Mouse (Mus musculus) hindbrain, embryonic 14.5 days (tissue): Measurements from ENCODE around the gene Rps19bp1. TPM values are rescaled to one million over a fixed set of nuclear protein-coding genes. Genes with fewer than 3 reads are reported as not detected.

Experiments used
- ATAC-seq: fragments of 200-750 bp; cut with Nextera tagmentation; 2 replicates; pipeline ENCODE4 v1.8.0; 2017; ENCODE audit warnings: moderate number of reproducible peaks, mild to moderate bottlenecking, moderate TSS enrichment, moderate library complexity; ENCODE audit not compliant: low FRiP score
- DNase-seq: peaks from one replicate; pipeline ENCODE4 v3.0.0-alpha.2; 2015; ENCODE audit warnings: low spot score
- H3K27ac ChIP-seq: fragments of 300-500 bp; sonication (generic); 2 replicates; pipeline ENCODE4 v1.5.1; 2014; ENCODE audit warnings: mild to moderate bottlenecking, moderate library complexity
- H3K27me3 ChIP-seq: fragments of 300-500 bp; sonication (generic); 2 replicates; pipeline ENCODE4 v1.6.1; 2014; ENCODE audit warnings: mild to moderate bottlenecking, low read length, mixed read lengths; ENCODE audit not compliant: control insufficient read depth, insufficient read depth
- H3K36me3 ChIP-seq: fragments of 300-500 bp; sonication (generic); replicated peaks from 2 replicates; pipeline ENCODE4 v1.6.1; 2014; ENCODE audit not compliant: control insufficient read depth, insufficient read depth
- H3K4me1 ChIP-seq: fragments of 300-500 bp; sonication (generic); replicated peaks from 2 replicates; pipeline ENCODE4 v1.6.1; 2014; ENCODE audit warnings: antibody characterized with exemption, low read length, mixed read lengths; ENCODE audit not compliant: control insufficient read depth, insufficient read depth
- H3K4me2 ChIP-seq: fragments of 300-500 bp; sonication (generic); replicated peaks from 2 replicates; pipeline ENCODE4 v1.6.1; 2014; ENCODE audit warnings: mild to moderate bottlenecking, moderate library complexity
- H3K4me3 ChIP-seq: fragments of 300-500 bp; sonication (generic); replicated peaks from 2 replicates; pipeline ENCODE4 v1.5.1; 2014; ENCODE audit warnings: mild to moderate bottlenecking, low read length
- H3K9ac ChIP-seq: fragments of 300-500 bp; sonication (generic); 2 replicates; pipeline ENCODE4 v1.6.1; 2014
- H3K9me3 ChIP-seq: fragments of 300-500 bp; sonication (generic); 2 replicates; pipeline ENCODE4 v1.6.1; 2016; ENCODE audit warnings: low read length; ENCODE audit not compliant: control insufficient read depth
- WGBS: fragments of 180-500 bp; shearing (Covaris S2); extraction: QIAGEN DNeasy Blood & Tissue Kit; methylation state at CpG from one replicate; pipeline ENCODE4 v1.1.7; 2014; 5-methylcytosine and 5-hydroxymethylcytosine counted together
- polyA plus RNA-seq: library from polyadenylated mRNA; unstranded; fragments of >200 nt; fragmentation: Nextera tagmentation; extraction: Ambion mirVana; gene quantifications from 2 replicates; pipeline ENCODE4 v1.2.1, GENCODE M21; 2014

Rps19bp1 gene
- polyA plus RNA-seq, 1 experiment from 2014 or later = 83.7 TPM

DNA sequence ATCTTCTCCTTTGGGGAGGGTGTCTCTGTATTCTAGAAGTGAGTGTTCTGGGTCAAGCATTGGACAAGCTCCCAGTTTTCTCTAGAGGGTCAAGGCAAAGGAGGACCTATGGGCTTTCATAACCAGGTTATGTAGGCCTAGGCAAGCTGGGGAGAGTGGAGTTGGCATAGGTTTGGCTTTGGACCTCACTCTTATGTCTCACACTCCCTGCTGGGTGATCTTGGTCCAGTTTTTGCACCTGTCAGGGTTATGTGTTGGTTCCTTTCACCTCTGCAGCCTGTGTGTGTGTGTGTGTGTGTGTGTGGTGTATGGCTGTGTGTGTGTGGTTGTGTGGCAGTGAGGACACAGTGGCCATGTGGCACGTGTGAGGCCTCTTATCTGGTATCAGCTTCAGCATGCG is 14.9 kb upstream of the Rps19bp1 start:
- Histone ChIP-seq H3K27ac (no peak overlapping the region), H3K9me3 (no peaks in the 10 kb centered on the region), H3K9ac (no peak overlapping the region), H3K27me3 (peaks cover 6% of the 10 kb centered on the region; the same call in 1 of the 2 replicates), H3K4me1 (no peaks in the 10 kb centered on the region), H3K36me3 (no peaks in the 10 kb centered on the region), H3K4me2 (no peak overlapping the region), H3K4me3 (no peak overlapping the region)
- DNase-seq (no peak), ATAC-seq (no peak)
- 80% methylated on average over 2 of the region's 2 CpGs for WGBS

DNA sequence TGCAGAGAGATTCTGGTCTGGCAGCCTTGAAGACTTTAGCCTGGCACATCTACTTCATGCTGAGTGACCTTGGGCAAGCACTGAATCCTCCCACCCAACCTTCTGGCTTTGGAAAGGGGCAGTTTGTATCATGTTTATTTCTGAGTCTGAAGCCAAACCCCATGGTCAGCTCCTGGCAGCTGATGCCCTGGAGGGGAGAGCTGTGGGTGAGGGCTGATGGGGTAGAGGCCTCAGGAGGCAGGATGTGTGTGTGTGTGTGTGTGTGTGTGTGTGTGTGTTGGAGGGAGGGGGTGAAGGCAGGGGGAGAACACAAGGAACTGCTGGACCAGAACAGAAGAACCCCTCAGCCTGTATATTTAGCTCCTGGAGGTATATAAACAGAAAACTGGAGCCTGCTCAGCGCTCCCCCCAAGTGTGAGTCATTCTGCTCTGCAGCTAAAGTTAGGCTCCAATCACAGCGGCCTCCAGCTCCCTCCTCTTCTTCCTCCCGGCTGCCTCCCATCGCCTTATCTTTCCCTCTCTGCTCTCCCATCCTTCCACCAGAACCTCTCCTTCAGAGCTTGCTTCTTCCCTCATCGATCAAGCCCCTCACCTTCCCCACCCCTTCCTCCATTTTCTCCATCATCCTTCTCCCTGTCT is 14.1 kb upstream of the Rps19bp1 start:
- H3K36me3 ChIP-seq = no peaks in the 10 kb centered on the region
- H3K9me3 ChIP-seq = no peaks in the 10 kb centered on the region
- ATAC-seq = no peak
- no peak overlapping the region for H3K4me3 ChIP-seq
- no peak overlapping the region for H3K9ac ChIP-seq
- WGBS = 72% methylated on average over 5 of the region's 5 CpGs
- no peaks in the 10 kb centered on the region for H3K4me1 ChIP-seq
- peaks cover 4% of the 10 kb centered on the region; the same call in 1 of the 2 replicates for H3K27me3 ChIP-seq
- no peak overlapping the region for H3K4me2 ChIP-seq
- no peak for DNase-seq
- H3K27ac ChIP-seq = no peak overlapping the region

DNA sequence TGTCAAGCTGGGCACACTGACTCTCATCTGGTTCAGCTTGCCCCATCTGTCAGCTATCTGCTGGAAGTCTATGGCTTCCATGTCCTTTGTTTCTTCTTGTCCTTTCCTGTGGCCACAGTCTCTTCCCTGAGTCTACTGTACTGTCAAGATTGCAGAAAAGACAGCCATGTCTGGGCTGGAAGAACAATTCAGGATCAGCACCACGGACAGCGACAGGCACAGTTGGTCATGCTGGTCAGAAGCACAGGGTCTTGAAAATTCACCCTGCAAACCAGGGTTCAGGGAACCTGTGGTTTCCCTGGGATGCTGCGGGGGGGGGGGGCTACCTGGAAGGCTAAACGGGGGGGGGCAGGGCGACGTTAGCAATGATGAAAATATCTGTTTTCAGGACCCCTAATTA is 13.5 kb upstream of the Rps19bp1 start:
- Histone ChIP-seq H3K4me2 (no peak overlapping the region), H3K27ac (no peak overlapping the region), H3K4me3 (no peak overlapping the region), H3K9me3 (no peaks in the 10 kb centered on the region), H3K4me1 (0 out of 2 replicates have a peak, but pooled peaks cover under 1% of the 10 kb centered on the region), H3K9ac (no peak overlapping the region), H3K36me3 (no peaks in the 10 kb centered on the region), H3K27me3 (no peaks in the 10 kb centered on the region)
- ATAC-seq (no peak), DNase-seq (peak; percentile 70)
- WGBS = 5% methylated on average over 6 of the region's 6 CpGs

DNA sequence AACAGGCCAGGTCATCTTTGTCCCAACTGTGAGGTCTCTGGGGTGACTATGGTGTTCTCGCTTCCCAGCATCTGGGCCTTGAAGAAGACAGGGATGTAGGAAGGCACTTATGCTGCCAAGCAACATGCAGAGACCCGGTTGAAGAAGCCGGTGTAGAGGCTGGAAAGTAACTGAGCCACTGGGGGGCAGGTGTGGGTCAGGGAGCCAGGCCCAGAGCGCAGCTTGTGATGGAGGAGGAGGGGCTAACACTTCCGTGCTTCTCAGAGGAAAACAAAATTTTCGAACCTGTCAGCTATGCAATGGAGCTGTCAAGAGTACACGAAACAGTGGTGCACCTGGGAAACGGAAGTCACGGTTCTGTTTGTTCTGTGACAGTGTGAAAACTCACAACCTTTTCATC is 13.0 kb upstream of the Rps19bp1 start:
- 37% methylated on average over 9 of the region's 9 CpGs for WGBS
- ATAC-seq = no peak

DNA sequence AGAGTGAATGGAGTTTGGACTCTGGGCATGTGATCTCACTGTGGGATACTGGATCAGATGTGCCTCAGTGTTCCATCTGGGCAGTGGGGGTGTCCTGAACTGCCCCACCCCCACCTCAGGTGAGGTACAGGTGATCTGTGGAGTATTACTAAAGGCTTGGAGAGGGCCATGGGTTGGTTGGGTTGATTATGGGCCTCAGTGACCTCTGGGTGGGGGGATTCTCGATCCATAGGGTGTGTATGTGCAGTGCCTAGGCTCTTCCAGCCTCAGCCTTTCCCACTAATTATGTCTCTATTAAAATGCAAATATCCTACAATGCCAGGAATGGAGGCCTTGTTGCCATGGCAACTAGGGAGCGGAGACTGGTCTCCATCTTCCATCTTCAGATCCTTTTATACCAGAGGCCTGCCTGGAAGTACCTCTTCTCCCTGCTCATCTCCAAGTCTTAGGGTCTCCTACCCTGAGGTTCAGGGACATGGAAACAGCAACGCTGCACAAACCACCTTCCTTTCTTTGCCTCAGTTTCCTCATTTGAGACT is 7.8 kb upstream of the Rps19bp1 start:
- Histone ChIP-seq H3K9me3 (no peaks in the 10 kb centered on the region), H3K27me3 (no peaks in the 10 kb centered on the region), H3K36me3 (no peaks in the 10 kb centered on the region), H3K4me1 (0 out of 2 replicates have a peak, but pooled peaks cover 6% of the 10 kb centered on the region), H3K4me2 (no peak overlapping the region), H3K4me3 (no peak overlapping the region), H3K27ac (no peak overlapping the region), H3K9ac (no peak overlapping the region)
- 54% methylated on average over 3 of the region's 3 CpGs for WGBS
- no peak; the same call in 1 of the 2 replicates for ATAC-seq
- peak; percentile 39 for DNase-seq

More for the DNA sequence above, 13.0 kb upstream of the Rps19bp1 start:
- Histone ChIP-seq H3K4me3 (no peak overlapping the region), H3K36me3 (no peaks in the 10 kb centered on the region), H3K27ac (no peak overlapping the region), H3K9me3 (no peaks in the 10 kb centered on the region), H3K4me1 (0 out of 2 replicates have a peak, but pooled peaks cover 5% of the 10 kb centered on the region), H3K9ac (no peak overlapping the region), H3K4me2 (no peak overlapping the region), H3K27me3 (no peaks in the 10 kb centered on the region)
- DNase-seq = peak; percentile 33

DNA sequence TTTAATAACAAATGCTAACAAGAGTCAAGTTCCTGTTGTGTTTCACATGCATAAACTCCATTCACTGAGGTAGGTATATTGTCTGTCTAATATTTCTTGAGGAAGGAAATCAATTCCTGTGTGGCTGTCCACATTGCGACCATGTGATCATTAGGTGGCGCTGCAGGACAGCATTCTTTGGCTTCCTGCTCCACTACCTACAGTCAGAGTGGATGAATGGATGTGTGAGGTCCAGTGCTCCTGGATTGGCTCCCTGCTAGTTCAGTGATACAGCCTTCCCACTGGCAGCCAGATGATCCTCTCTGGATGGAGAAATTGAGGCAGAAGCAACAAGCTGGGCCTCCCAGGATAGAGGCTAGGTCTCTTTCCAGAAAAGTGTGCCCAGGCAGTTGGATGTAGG is 2.2 kb upstream of the Rps19bp1 start:
- Histone ChIP-seq H3K36me3 (no peaks in the 10 kb centered on the region), H3K9ac (no peak overlapping the region), H3K27me3 (no peaks in the 10 kb centered on the region), H3K4me2 (no peak overlapping the region), H3K4me1 (peaks cover 11% of the 10 kb centered on the region; the same call in 1 of the 2 replicates), H3K27ac (no peak overlapping the region), H3K9me3 (no peaks in the 10 kb centered on the region), H3K4me3 (no peak overlapping the region)
- DNase-seq = peak; percentile 89
- peak; percentile 50; the same call in 1 of the 2 replicates for ATAC-seq
- 0% methylated on average over 2 of the region's 2 CpGs for WGBS

DNA sequence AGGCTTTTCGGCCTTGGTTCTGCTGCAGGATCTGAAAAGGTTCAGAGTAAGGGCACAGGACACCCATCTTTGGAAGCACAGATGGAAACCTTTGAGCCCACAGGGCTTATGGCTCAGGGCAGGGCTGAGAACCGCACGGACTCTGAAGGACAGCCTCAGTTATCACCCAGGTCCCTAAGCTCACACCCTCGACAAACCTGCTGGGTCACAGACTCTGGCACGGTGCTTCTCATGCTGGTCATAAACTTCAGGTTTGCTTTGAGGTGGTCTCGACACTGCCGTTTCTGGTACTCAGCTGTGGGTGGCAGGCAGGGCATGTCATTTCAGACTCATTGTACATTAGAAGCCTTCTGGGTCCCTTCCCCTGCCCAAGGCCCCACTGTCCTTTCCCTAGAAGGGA is 3.0 kb downstream of the Rps19bp1 start:
- no peak overlapping the region for H3K9ac ChIP-seq
- WGBS = 88% methylated on average over 7 of the region's 7 CpGs
- H3K4me3 ChIP-seq = no peak overlapping the region
- H3K27me3 ChIP-seq = no peaks in the 10 kb centered on the region
- peaks cover 41% of the 10 kb centered on the region for H3K36me3 ChIP-seq
- H3K4me1 ChIP-seq = peaks cover 28% of the 10 kb centered on the region
- DNase-seq (no peak), ATAC-seq (no peak)
- H3K4me2 ChIP-seq = no peak overlapping the region
- H3K9me3 ChIP-seq = no peaks in the 10 kb centered on the region
- H3K27ac ChIP-seq = no peak overlapping the region

DNA sequence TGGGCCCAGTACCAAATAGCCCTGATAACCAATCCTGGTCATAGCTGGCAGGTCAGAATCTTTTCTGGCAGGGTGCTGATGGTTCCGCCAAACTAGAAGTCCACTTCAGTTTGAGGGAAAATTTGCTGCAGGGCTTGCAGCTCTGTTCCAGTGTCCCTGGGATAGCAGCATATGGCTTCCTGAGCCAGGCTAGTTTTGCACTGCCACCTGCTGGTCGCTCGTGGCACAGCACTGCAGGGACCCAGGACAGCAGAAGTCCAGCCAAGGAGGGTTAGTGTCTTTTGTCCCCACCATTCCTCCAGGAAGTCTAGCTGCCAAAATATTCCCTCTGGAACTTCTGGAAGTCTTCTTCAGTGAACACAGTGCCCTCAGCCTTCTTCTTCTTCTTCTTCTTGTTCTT is 3.4 kb downstream of the Rps19bp1 start:
- Histone ChIP-seq H3K27me3 (no peaks in the 10 kb centered on the region), H3K4me2 (no peak overlapping the region), H3K9ac (no peak overlapping the region), H3K4me1 (peaks cover 28% of the 10 kb centered on the region), H3K27ac (no peak overlapping the region), H3K9me3 (no peaks in the 10 kb centered on the region), H3K36me3 (peaks cover 41% of the 10 kb centered on the region), H3K4me3 (no peak overlapping the region)
- 15% methylated on average over 3 of the region's 3 CpGs for WGBS
- DNase-seq (peak; percentile 88), ATAC-seq (no peak)

DNA sequence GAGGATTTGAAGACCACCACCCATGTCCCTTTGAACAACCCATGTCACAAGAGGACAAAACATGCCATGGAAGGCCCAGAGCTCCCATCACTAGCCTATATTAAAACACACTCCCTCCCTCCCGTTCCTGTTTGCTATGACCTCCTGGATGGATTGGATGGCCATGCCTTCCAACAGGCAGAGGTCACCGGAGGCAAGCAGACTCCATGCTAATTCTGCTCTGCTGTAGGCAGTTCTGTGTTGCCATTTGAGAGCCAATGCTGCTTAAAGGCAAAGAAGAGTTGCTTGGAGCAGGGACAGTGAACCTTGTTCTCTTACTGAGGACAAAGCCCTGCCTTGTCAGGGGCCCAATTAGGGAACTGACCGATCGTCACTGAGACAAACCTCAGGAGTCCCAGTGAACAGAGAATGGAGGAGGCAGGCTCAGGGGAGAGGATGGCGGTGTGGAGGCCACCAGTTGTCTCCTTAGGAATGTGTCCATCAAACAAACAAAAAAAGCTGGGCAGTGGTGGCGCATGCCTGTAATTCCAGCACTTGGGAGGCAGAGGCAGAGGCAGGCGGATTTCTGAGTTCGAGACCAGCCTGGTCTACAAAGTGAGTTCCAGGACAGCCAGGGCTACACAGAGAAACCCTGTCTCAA is 4.6 kb downstream of the Rps19bp1 start:
- Histone ChIP-seq H3K36me3 (peaks cover 41% of the 10 kb centered on the region), H3K4me3 (no peak overlapping the region), H3K27ac (no peak overlapping the region), H3K27me3 (no peaks in the 10 kb centered on the region), H3K4me1 (peaks cover 27% of the 10 kb centered on the region), H3K4me2 (no peak overlapping the region), H3K9ac (no peak overlapping the region), H3K9me3 (no peaks in the 10 kb centered on the region)
- WGBS = 70% methylated on average over 8 of the region's 8 CpGs
- DNase-seq (no peak), ATAC-seq (no peak)
